Mouse (Mus musculus) lung, adult 2 months (tissue): ENCODE data around the gene Cmc2.

ENCODE experiments used
- CTCF ChIP-seq: fragments of 200-500 bp; IDR thresholded peaks from 2 replicates; pipeline ENCODE4 v1.5.1; 2011; ENCODE audit warnings: mild to moderate bottlenecking, low read length, control low read depth; ENCODE audit not compliant: insufficient read depth
- POLR2A ChIP-seq: fragments of 200-500 bp; IDR thresholded peaks from 2 replicates; pipeline ENCODE4 v1.6.1; 2011; ENCODE audit warnings: low read depth, mild to moderate bottlenecking, control low read depth, low read length, borderline replicate concordance; ENCODE audit errors: extremely low read depth

DNA sequence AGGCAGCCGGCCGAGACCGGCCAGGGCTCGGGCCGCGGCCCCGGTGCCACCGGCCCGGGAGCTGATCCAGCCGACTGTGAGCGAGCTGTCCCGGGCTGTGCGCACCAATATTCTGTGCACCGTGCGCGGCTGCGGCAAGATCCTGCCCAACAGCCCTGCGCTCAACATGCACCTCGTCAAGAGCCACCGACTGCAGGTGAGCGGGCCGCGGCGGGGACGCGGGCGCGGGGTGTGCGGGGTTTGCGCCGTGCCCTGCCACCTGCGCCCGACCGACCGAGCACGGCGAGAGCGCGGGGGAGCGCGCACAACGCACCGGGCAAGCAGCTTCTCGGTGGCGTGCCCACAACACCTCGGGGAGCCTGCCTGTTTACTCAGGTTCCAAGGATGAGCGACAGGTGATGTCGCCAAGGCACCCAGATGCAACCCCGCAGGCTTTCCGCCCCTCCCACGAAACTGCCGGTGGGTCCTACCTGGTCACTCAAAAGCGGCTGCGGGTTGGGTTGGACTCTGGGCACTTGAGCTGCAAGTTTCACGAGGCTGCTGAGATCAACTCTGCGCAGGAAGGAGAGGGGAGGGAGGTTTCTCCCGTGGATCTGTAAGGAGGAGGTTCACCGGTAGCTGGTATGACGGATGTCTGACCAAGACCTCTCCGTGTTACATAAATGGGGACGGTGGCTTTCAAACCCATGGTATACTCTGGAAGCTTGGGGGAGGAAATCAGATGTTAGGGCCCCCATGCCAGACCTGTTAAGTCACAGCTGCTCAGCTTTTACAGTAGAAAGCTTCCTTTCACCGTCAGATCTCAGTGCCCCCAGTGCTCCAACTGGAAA, 22.5 kb upstream of the Cmc2 start:
- no peak for TF ChIP-seq POLR2A
- TF ChIP-seq CTCF, result no peak
